Mouse (Mus musculus): ENCODE data around the gene Eepd1. TPM values are rescaled to one million over a fixed set of nuclear protein-coding genes. Genes with fewer than 3 reads are reported as not detected.

Eepd1 gene
- total and polyA plus RNA-seq, 3 experiments = 0.85 to 1.6 TPM; not detected in 1

GRCm38 (mm10) chr9:25555261-25555660 is 73.9 kb downstream of the Eepd1 start:
- no peak for DNase-seq (ENCODE audit: low read depth, low spot score)
- H3K27me3 ChIP-seq (ENCODE audit: control insufficient read depth in 1 of 2, insufficient read depth in 2 of 2, low read length in 2 of 2) = no peaks in the 10 kb centered on the region
- H3K36me3 ChIP-seq (ENCODE audit: control insufficient read depth in 1 of 2, insufficient read depth in 2 of 2, low read length in 2 of 2) = peaks cover 0 to 2% of the 10 kb centered on the region in 2 experiments; a peak in 1 of 4 replicates
- no peaks in the 10 kb centered on the region for H3K9me3 ChIP-seq (replicated peaks; ENCODE audit: insufficient read depth, low read length)
- TF ChIP-seq ZC3H11A (IDR thresholded peaks at IDR 0.05; ENCODE audit: low read depth, low read length) (no peak), CHD2 (IDR thresholded peaks at IDR 0.05; ENCODE audit: low read length) (no peak), EP300 (IDR thresholded peaks at IDR 0.05; ENCODE audit: low read depth in 1 of 2, low read length in 2 of 2) (no peak), TBP (IDR thresholded peaks at IDR 0.05; ENCODE audit: low read depth, low read length) (no peak), UBTF (IDR thresholded peaks at IDR 0.05; ENCODE audit: borderline replicate concordance, insufficient read depth, low read depth, low read length) (no peak), JUND (IDR thresholded peaks at IDR 0.05; ENCODE audit: low read depth, low read length) (no peak), MAX (IDR thresholded peaks at IDR 0.05; ENCODE audit: low read length) (no peak), MYB (IDR thresholded peaks at IDR 0.05; ENCODE audit: low read depth, low read length) (no peak), GATA1 (IDR thresholded peaks at IDR 0.05; ENCODE audit: low read depth, low read length) (no peak), USF1 (IDR thresholded peaks at IDR 0.05; ENCODE audit: low read depth, low read length) (no peak), BHLHE40 (IDR thresholded peaks at IDR 0.05; ENCODE audit: borderline replicate concordance, low read depth, low read length) (no peak), KAT2A (conservative IDR thresholded peaks at IDR 0.05; ENCODE audit: low read depth, low read length) (no peak), NELFE (IDR thresholded peaks at IDR 0.05; ENCODE audit: low read depth, low read length) (no peak), TAL1 (IDR thresholded peaks at IDR 0.05; ENCODE audit: low read length) (no peak), ZNF384 (IDR thresholded peaks at IDR 0.05; ENCODE audit: low read depth, low read length) (no peak), E2F4 (IDR thresholded peaks at IDR 0.05; ENCODE audit: borderline replicate concordance, low read depth, low read length) (no peak), MEF2A (IDR thresholded peaks at IDR 0.05; ENCODE audit: extremely low read depth, insufficient replicate concordance, low read depth, low read length, poor library complexity, severe bottlenecking) (no peak), MXI1 (IDR thresholded peaks at IDR 0.05; ENCODE audit: low read depth, low read length) (no peak), CTCF (IDR thresholded peaks at IDR 0.05 in 2 of 3, conservative IDR thresholded peaks at IDR 0.05 in 1 of 3; ENCODE audit: control insufficient read depth in 1 of 3, insufficient read depth in 1 of 3, low read depth in 2 of 3, low read length in 3 of 3, poor library complexity in 1 of 3, severe bottlenecking in 1 of 3) (no peak), ELF1 (IDR thresholded peaks at IDR 0.05; ENCODE audit: low read depth, low read length) (no peak)
- no peaks in the 10 kb centered on the region for H3K79me2 ChIP-seq (ENCODE audit: control insufficient read depth, insufficient read depth, low read length, poor library complexity)
- H3K9ac ChIP-seq (ENCODE audit: control insufficient read depth, low read depth, low read length, poor library complexity, severe bottlenecking) = no peak overlapping the region
- no peak overlapping the region for H3K4me3 ChIP-seq (ENCODE audit: control insufficient read depth in 1 of 2, insufficient read depth in 1 of 2, low read depth in 2 of 2, low read length in 2 of 2)
- peaks cover 2 to 5% of the 10 kb centered on the region in 2 experiments for H3K4me1 ChIP-seq (ENCODE audit: control insufficient read depth in 1 of 2, insufficient read depth in 2 of 2, low read length in 2 of 2)
- H3K27ac ChIP-seq (ENCODE audit: control insufficient read depth, low read depth, low read length) = no peak overlapping the region

DNA sequence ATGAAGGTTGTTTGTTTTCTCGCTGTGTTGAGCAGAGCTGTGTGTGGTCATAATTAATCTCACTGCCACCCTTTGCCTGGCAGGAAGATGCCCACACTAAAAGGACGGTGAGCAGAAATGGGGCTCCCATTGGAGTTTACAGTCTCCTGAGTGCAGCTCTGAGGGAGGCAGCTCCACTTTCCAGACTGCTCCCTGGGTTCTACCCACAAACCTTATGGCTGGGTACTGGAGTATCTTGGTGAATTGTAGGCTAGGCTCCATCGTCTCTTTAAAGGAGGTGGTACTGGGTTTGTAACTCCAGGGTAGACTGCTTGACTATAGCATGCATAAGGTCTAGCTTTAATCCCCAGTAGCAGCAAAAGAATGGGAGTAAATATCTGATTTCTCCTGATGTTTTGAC is 74.7 kb downstream of the Eepd1 start:
- Histone ChIP-seq H3K4me1 (ENCODE audit: control insufficient read depth in 1 of 2, insufficient read depth in 2 of 2, low read length in 2 of 2) (peaks cover 2 to 5% of the 10 kb centered on the region in 2 experiments), H3K27me3 (ENCODE audit: control insufficient read depth in 1 of 2, insufficient read depth in 2 of 2, low read length in 2 of 2) (no peaks in the 10 kb centered on the region), H3K4me3 (ENCODE audit: control insufficient read depth in 1 of 2, insufficient read depth in 1 of 2, low read depth in 2 of 2, low read length in 2 of 2) (no peak overlapping the region), H3K9me3 (replicated peaks; ENCODE audit: insufficient read depth, low read length) (no peaks in the 10 kb centered on the region), H3K79me2 (ENCODE audit: control insufficient read depth, insufficient read depth, low read length, poor library complexity) (no peaks in the 10 kb centered on the region), H3K9ac (ENCODE audit: control insufficient read depth, low read depth, low read length, poor library complexity, severe bottlenecking) (no peak overlapping the region), H3K36me3 (ENCODE audit: control insufficient read depth in 1 of 2, insufficient read depth in 2 of 2, low read length in 2 of 2) (peaks cover 0 to 2% of the 10 kb centered on the region in 2 experiments; a peak in 1 of 4 replicates), H3K27ac (ENCODE audit: control insufficient read depth, low read depth, low read length) (no peak overlapping the region)
- DNase-seq (ENCODE audit: low read depth, low spot score) = no peak
- TF ChIP-seq TCF12 (IDR thresholded peaks at IDR 0.05; ENCODE audit: low read depth, low read length) (no peak), MYC (IDR thresholded peaks at IDR 0.05; ENCODE audit: low read depth, low read length) (no peak), MAZ (IDR thresholded peaks at IDR 0.05; ENCODE audit: low read depth, low read length) (no peak), MYB (IDR thresholded peaks at IDR 0.05; ENCODE audit: low read depth, low read length) (no peak), EP300 (IDR thresholded peaks at IDR 0.05; ENCODE audit: low read depth in 1 of 2, low read length in 2 of 2) (no peak), NRF1 (IDR thresholded peaks at IDR 0.05; ENCODE audit: insufficient read depth, low read depth, low read length, poor library complexity, severe bottlenecking) (no peak), UBTF (IDR thresholded peaks at IDR 0.05; ENCODE audit: borderline replicate concordance, insufficient read depth, low read depth, low read length) (no peak), CHD1 (IDR thresholded peaks at IDR 0.05; ENCODE audit: low read depth, low read length) (no peak), ETS1 (IDR thresholded peaks at IDR 0.05; ENCODE audit: low read depth, low read length) (no peak), SIN3A (IDR thresholded peaks at IDR 0.05; ENCODE audit: low read length) (no peak), CHD2 (IDR thresholded peaks at IDR 0.05; ENCODE audit: low read length) (no peak), MEF2A (IDR thresholded peaks at IDR 0.05; ENCODE audit: extremely low read depth, insufficient replicate concordance, low read depth, low read length, poor library complexity, severe bottlenecking) (no peak), E2F4 (IDR thresholded peaks at IDR 0.05; ENCODE audit: borderline replicate concordance, low read depth, low read length) (no peak), BHLHE40 (IDR thresholded peaks at IDR 0.05; ENCODE audit: borderline replicate concordance, low read depth, low read length) (no peak), KAT2A (conservative IDR thresholded peaks at IDR 0.05; ENCODE audit: low read depth, low read length) (no peak), CTCF (IDR thresholded peaks at IDR 0.05 in 2 of 3, conservative IDR thresholded peaks at IDR 0.05 in 1 of 3; ENCODE audit: control insufficient read depth in 1 of 3, insufficient read depth in 1 of 3, low read depth in 2 of 3, low read length in 3 of 3, poor library complexity in 1 of 3, severe bottlenecking in 1 of 3) (no peak), NELFE (IDR thresholded peaks at IDR 0.05; ENCODE audit: low read depth, low read length) (no peak), ELF1 (IDR thresholded peaks at IDR 0.05; ENCODE audit: low read depth, low read length) (no peak)
